ENCODE assay signal across 27 mouse cellular contexts in genomic region chr9:16489661-16490060, GRCm38 (mm10). TPM values are rescaled to one million over a fixed set of nuclear protein-coding genes. Genes with fewer than 3 reads are reported as not detected.
DNase-seq lines count a peak whose midpoint lies in the region; ATAC-seq and TF ChIP-seq lines count a peak whose summit lies in the region.
"Had no signal": no experiment of that assay in that cellular context is flagged by ENCODE, and none has a peak within 500 bp of the region (broad histone marks: within the 10 kb centered on the region; RNA-seq: fewer than 3 reads in every experiment).

No protein-coding gene starts in this region.

- peaks cover 5% of the 10 kb centered on the region; the same call in 1 of the 2 replicates for H3K4me1 ChIP-seq in forebrain, embryonic 11.5 days (replicated peaks; ENCODE audit: control insufficient read depth, insufficient read depth, low read length)
- peaks cover 35% of the 10 kb centered on the region for H3K4me1 ChIP-seq in forebrain, embryonic 10.5 days
- peaks cover 37% of the 10 kb centered on the region for H3K4me1 ChIP-seq in midbrain, embryonic 14.5 days (ENCODE audit: control insufficient read depth, insufficient read depth, low read length)
- peaks cover 20% of the 10 kb centered on the region for H3K4me1 ChIP-seq in midbrain, embryonic 11.5 days (ENCODE audit: control insufficient read depth, insufficient read depth, low read length)
- H3K4me1 ChIP-seq in forebrain, embryonic 16.5 days (replicated peaks; ENCODE audit: control insufficient read depth, insufficient read depth, low read length), result peaks cover 15% of the 10 kb centered on the region
- 0 out of 2 replicates have a peak, but pooled peaks cover 5% of the 10 kb centered on the region for H3K4me1 ChIP-seq in midbrain, postnatal 0 days (ENCODE audit: insufficient read depth, low read length)
- H3K4me1 ChIP-seq: embryonic facial prominence, embryonic 15.5 days; liver, embryonic 12.5 days had no signal

- ATAC-seq in forebrain, embryonic 11.5 days (replicated peaks; ENCODE audit: low FRiP score), result peak; percentile 68
- 0 out of 2 replicates have a peak, but pooled peaks have one; percentile 32 for ATAC-seq in midbrain, embryonic 14.5 days (ENCODE audit: low FRiP score, low TSS enrichment)
- ATAC-seq in midbrain, embryonic 11.5 days (ENCODE audit: low FRiP score), result no peak
- peak; percentile 51; the same call in 1 of the 2 replicates for ATAC-seq in forebrain, embryonic 16.5 days
- no peak for ATAC-seq in midbrain, postnatal 0 days (ENCODE audit: low FRiP score)
- ATAC-seq: CD4-positive, CD25-positive, alpha-beta regulatory T cell, adult 4 months; intestine, embryonic 16.5 days; liver, embryonic 12.5 days had no signal

- H3K36me3 ChIP-seq in forebrain, embryonic 11.5 days (ENCODE audit: control insufficient read depth, insufficient read depth, low read length), result no peaks in the 10 kb centered on the region
- no peaks in the 10 kb centered on the region for H3K36me3 ChIP-seq in forebrain, embryonic 10.5 days (replicated peaks)
- H3K36me3 ChIP-seq in midbrain, embryonic 14.5 days (ENCODE audit: control insufficient read depth, insufficient read depth, low read length), result no peaks in the 10 kb centered on the region
- H3K36me3 ChIP-seq in midbrain, embryonic 11.5 days (ENCODE audit: control insufficient read depth, insufficient read depth, low read length), result no peaks in the 10 kb centered on the region
- no peaks in the 10 kb centered on the region for H3K36me3 ChIP-seq in forebrain, embryonic 16.5 days (ENCODE audit: control insufficient read depth, insufficient read depth)
- H3K36me3 ChIP-seq in midbrain, postnatal 0 days (ENCODE audit: insufficient read depth, low read length), result no peaks in the 10 kb centered on the region
- H3K36me3 ChIP-seq: embryonic facial prominence, embryonic 15.5 days; heart, embryonic 12.5 days; hindbrain, embryonic 15.5 days; limb, embryonic 13.5 days; liver, embryonic 12.5 days had no signal

- no peaks in the 10 kb centered on the region for H3K9me3 ChIP-seq in forebrain, embryonic 11.5 days (ENCODE audit: control insufficient read depth, low read length)
- no peaks in the 10 kb centered on the region for H3K9me3 ChIP-seq in forebrain, embryonic 10.5 days
- H3K9me3 ChIP-seq in midbrain, embryonic 14.5 days (ENCODE audit: control insufficient read depth, low read length), result no peaks in the 10 kb centered on the region
- no peaks in the 10 kb centered on the region for H3K9me3 ChIP-seq in midbrain, embryonic 11.5 days (ENCODE audit: control insufficient read depth, low read length)
- no peaks in the 10 kb centered on the region for H3K9me3 ChIP-seq in forebrain, embryonic 16.5 days (ENCODE audit: control insufficient read depth, low read length)
- no peaks in the 10 kb centered on the region for H3K9me3 ChIP-seq in midbrain, postnatal 0 days (ENCODE audit: low read length)
- H3K9me3 ChIP-seq: embryonic facial prominence, embryonic 15.5 days; heart, embryonic 12.5 days; hindbrain, embryonic 15.5 days; limb, embryonic 13.5 days; liver, embryonic 12.5 days had no signal

- 48% methylated on average over 3 of the region's 3 CpGs for WGBS in forebrain, embryonic 11.5 days
- 81% methylated on average over 3 of the region's 3 CpGs for WGBS in forebrain, embryonic 10.5 days
- WGBS in midbrain, embryonic 14.5 days, result 19% methylated on average over 3 of the region's 3 CpGs
- 78% methylated on average over 3 of the region's 3 CpGs for WGBS in midbrain, embryonic 11.5 days
- WGBS in forebrain, embryonic 16.5 days, result 3% methylated on average over 3 of the region's 3 CpGs
- 20% methylated on average over 3 of the region's 3 CpGs for WGBS in midbrain, postnatal 0 days

- H3K4me2 ChIP-seq in forebrain, embryonic 11.5 days (ENCODE audit: low read depth, low read length, severe bottlenecking), result no peak overlapping the region
- no peak overlapping the region for H3K4me2 ChIP-seq in midbrain, embryonic 14.5 days (ENCODE audit: low read length)
- H3K4me2 ChIP-seq in midbrain, embryonic 11.5 days, result no peak overlapping the region
- H3K4me2 ChIP-seq in forebrain, embryonic 16.5 days (ENCODE audit: low read length), result no peak overlapping the region
- no peak overlapping the region for H3K4me2 ChIP-seq in midbrain, postnatal 0 days (ENCODE audit: low read depth, low read length, poor library complexity, severe bottlenecking)
- H3K4me2 ChIP-seq: embryonic facial prominence, embryonic 15.5 days; heart, embryonic 12.5 days; hindbrain, embryonic 15.5 days; limb, embryonic 13.5 days; liver, embryonic 12.5 days had no signal

- no peak overlapping the region for H3K9ac ChIP-seq in forebrain, embryonic 11.5 days (ENCODE audit: low read length)
- no peak overlapping the region for H3K9ac ChIP-seq in midbrain, embryonic 14.5 days (replicated peaks; ENCODE audit: low read length)
- H3K9ac ChIP-seq in midbrain, embryonic 11.5 days (ENCODE audit: low read length), result no peak overlapping the region
- H3K9ac ChIP-seq in forebrain, embryonic 16.5 days (replicated peaks; ENCODE audit: low read depth, low read length), result no peak overlapping the region
- H3K9ac ChIP-seq in midbrain, postnatal 0 days (replicated peaks; ENCODE audit: low read length, poor library complexity, severe bottlenecking), result no peak overlapping the region
- H3K9ac ChIP-seq: embryonic facial prominence, embryonic 15.5 days; heart, embryonic 12.5 days; hindbrain, embryonic 15.5 days; limb, embryonic 13.5 days; liver, embryonic 12.5 days had no signal

- peak; percentile 57 for DNase-seq in forebrain, embryonic 11.5 days (ENCODE audit: low spot score)
- DNase-seq in forebrain, embryonic 10.5 days (ENCODE audit: extremely low spot score, low spot score), result no peak
- DNase-seq in midbrain, embryonic 14.5 days, result peak; percentile 71
- DNase-seq in midbrain, embryonic 11.5 days (ENCODE audit: low spot score, missing footprints), result no peak
- peak; percentile 60 for DNase-seq in midbrain, postnatal 0 days (ENCODE audit: low spot score)
- DNase-seq in adrenal gland, postnatal 25 days, result no peak
- DNase-seq in adrenal gland, postnatal 10 days, result no peak
- DNase-seq: adrenal gland, postnatal 36 days; cerebellum, adult 11 months; gastrocnemius, postnatal 10 days; heart, postnatal 10 days; kidney, postnatal 25 days; layer of hippocampus, postnatal 36 days; lung, adult 2 months; lung, postnatal 14 days; thymus, adult 2 months; thymus, postnatal 4 days had no signal

- H3K27me3 ChIP-seq in forebrain, embryonic 11.5 days (ENCODE audit: control insufficient read depth, insufficient read depth, low read length), result no peaks in the 10 kb centered on the region
- H3K27me3 ChIP-seq in forebrain, embryonic 10.5 days (ENCODE audit: poor library complexity, severe bottlenecking), result no peaks in the 10 kb centered on the region
- H3K27me3 ChIP-seq in midbrain, embryonic 14.5 days (ENCODE audit: control insufficient read depth, insufficient read depth, low read length), result no peaks in the 10 kb centered on the region
- H3K27me3 ChIP-seq in midbrain, embryonic 11.5 days (ENCODE audit: control insufficient read depth, insufficient read depth, low read length), result no peaks in the 10 kb centered on the region
- no peaks in the 10 kb centered on the region for H3K27me3 ChIP-seq in forebrain, embryonic 16.5 days (replicated peaks; ENCODE audit: control insufficient read depth, insufficient read depth, low read length)
- no peaks in the 10 kb centered on the region for H3K27me3 ChIP-seq in midbrain, postnatal 0 days (ENCODE audit: insufficient read depth, low read length)
- H3K27me3 ChIP-seq: embryonic facial prominence, embryonic 15.5 days; hindbrain, embryonic 15.5 days; limb, embryonic 13.5 days; liver, embryonic 12.5 days had no signal

- no peak overlapping the region for H3K27ac ChIP-seq in forebrain, embryonic 11.5 days (ENCODE audit: low read depth, low read length)
- no peak overlapping the region for H3K27ac ChIP-seq in forebrain, embryonic 10.5 days
- H3K27ac ChIP-seq in midbrain, embryonic 14.5 days (replicated peaks; ENCODE audit: low read depth, low read length), result no peak overlapping the region
- H3K27ac ChIP-seq in midbrain, embryonic 11.5 days (ENCODE audit: low read depth, low read length), result no peak overlapping the region
- H3K27ac ChIP-seq in forebrain, embryonic 16.5 days (ENCODE audit: low read length), result no peak overlapping the region
- no peak overlapping the region for H3K27ac ChIP-seq in midbrain, postnatal 0 days (ENCODE audit: low read depth, low read length)
- H3K27ac ChIP-seq: embryonic facial prominence, embryonic 15.5 days; hindbrain, embryonic 15.5 days; limb, embryonic 13.5 days; liver, embryonic 12.5 days had no signal

- TF ChIP-seq CTCF in midbrain, postnatal 0 days (IDR thresholded peaks at IDR 0.05), result no peak

- no peak overlapping the region for H3K4me3 ChIP-seq in forebrain, embryonic 11.5 days (ENCODE audit: low read depth, low read length)
- no peak overlapping the region for H3K4me3 ChIP-seq in forebrain, embryonic 10.5 days
- H3K4me3 ChIP-seq in midbrain, embryonic 14.5 days (replicated peaks; ENCODE audit: low read depth, low read length), result no peak overlapping the region
- no peak overlapping the region for H3K4me3 ChIP-seq in midbrain, embryonic 11.5 days (ENCODE audit: low read depth, low read length)
- no peak overlapping the region for H3K4me3 ChIP-seq in forebrain, embryonic 16.5 days (replicated peaks; ENCODE audit: low read length)
- H3K4me3 ChIP-seq in midbrain, postnatal 0 days (ENCODE audit: low read depth, low read length), result no peak overlapping the region
- H3K4me3 ChIP-seq: embryonic facial prominence, embryonic 15.5 days; heart, embryonic 12.5 days; hindbrain, embryonic 15.5 days; limb, embryonic 13.5 days; liver, embryonic 12.5 days had no signal

RNA-seq across cellular contexts. Expression of gene Fat3, which starts 11.4 kb away (rescaled TPM):
- 11.9 and 12.4 TPM in 2 replicates for polyA plus RNA-seq in forebrain, embryonic 11.5 days (2014; fragmentation: Nextera tagmentation; extraction: Ambion mirVana)
- polyA plus RNA-seq in forebrain, embryonic 10.5 days (2016; fragmentation: Nextera tagmentation; extraction: Ambion mirVana), result 3.6 and 5.2 TPM in 2 replicates
- polyA plus RNA-seq in midbrain, embryonic 14.5 days (2014; fragmentation: Nextera tagmentation; extraction: Ambion mirVana), result 22.0 and 27.6 TPM in 2 replicates
- 13.0 and 13.5 TPM in 2 replicates for polyA plus RNA-seq in midbrain, embryonic 11.5 days (2014; fragmentation: Nextera tagmentation; extraction: Ambion mirVana)
- polyA plus RNA-seq in forebrain, embryonic 16.5 days (2015; fragmentation: Nextera tagmentation; extraction: Ambion mirVana), result 11.4 and 12.8 TPM in 2 replicates
- 63.7 and 75.7 TPM in 2 replicates for total RNA-seq in midbrain, postnatal 0 days (2014; rRNA removed)
- 7.1 and 7.6 TPM in 2 replicates for polyA plus RNA-seq in midbrain, postnatal 0 days (2015; fragmentation: Nextera tagmentation; extraction: Ambion mirVana)
- 3.5 and 3.9 TPM in 2 replicates for total RNA-seq in adrenal gland, postnatal 25 days (2021)
- total RNA-seq in adrenal gland, postnatal 10 days (2021), result 1 to 10 TPM; 2.6 TPM
- total RNA-seq: granulocyte monocyte progenitor cell, adult 5-6 weeks; monocyte, adult 5-6 weeks had no signal

Comparison
In these comparisons a context has a peak if more than half of its experiments do, and no peak if none do; other contexts are left out.
1. ATAC-seq: peak in forebrain, embryonic 11.5 days (single experiment), midbrain, embryonic 14.5 days (single experiment) and forebrain, embryonic 16.5 days (single experiment); none in midbrain, embryonic 11.5 days (single experiment) and midbrain, postnatal 0 days (single experiment).
2. DNase-seq: peak in forebrain, embryonic 11.5 days (single experiment), midbrain, embryonic 14.5 days (single experiment) and midbrain, postnatal 0 days (single experiment); none in forebrain, embryonic 10.5 days (single experiment), midbrain, embryonic 11.5 days (single experiment), adrenal gland, postnatal 25 days (single experiment) and adrenal gland, postnatal 10 days (single experiment).